In the genomic region with DNA sequence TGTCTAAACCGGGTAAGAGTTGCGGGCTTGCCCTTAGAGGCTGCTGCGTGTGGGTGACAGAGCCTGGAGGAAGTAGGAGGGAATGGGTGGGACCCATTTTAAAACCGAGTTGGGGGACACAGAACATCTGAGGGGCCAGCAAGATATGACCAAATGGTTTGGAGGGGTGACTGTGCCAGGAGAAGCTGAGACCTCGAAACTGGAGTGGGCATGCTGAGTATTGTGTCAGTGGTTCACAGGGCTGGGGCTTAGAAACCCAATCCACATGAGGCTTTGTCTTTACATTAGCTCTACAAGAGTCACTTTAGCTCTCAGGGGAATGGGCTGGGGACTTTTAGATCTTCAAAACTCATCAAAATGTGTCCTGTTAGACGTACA, we compare ENCODE assay signal across 7 mouse cellular contexts. TPM values are rescaled to one million over a fixed set of nuclear protein-coding genes. Genes with fewer than 3 reads are reported as not detected.
DNase-seq lines count a peak whose midpoint lies in the region; ATAC-seq and TF ChIP-seq lines count a peak whose summit lies in the region.

No protein-coding gene starts in this region.

- DNase-seq in lung, embryonic 14.5 days = no peak
- no peak for DNase-seq in lung, postnatal 10 days
- DNase-seq in thymus, postnatal 25 days = no peak
- no peak for DNase-seq in layer of hippocampus, postnatal 25 days (ENCODE audit: extremely low spot score in 1 of 2, low spot score in 1 of 2)

- 14% methylated on average over 6 of the region's 6 CpGs for WGBS in lung, embryonic 14.5 days
- WGBS in intestine, postnatal 0 days = 15% methylated on average over 6 of the region's 6 CpGs
- 19% methylated on average over 6 of the region's 6 CpGs for WGBS in neural tube, embryonic 15.5 days

- no peak for TF ChIP-seq CTCF in lung, embryonic 14.5 days (IDR thresholded peaks at IDR 0.05; ENCODE audit: low read depth)
- TF ChIP-seq CTCF in embryonic fibroblast, embryonic 13.5 days (IDR thresholded peaks at IDR 0.05; ENCODE audit: borderline replicate concordance, insufficient read depth, low read length) = no peak
- no peak for TF ChIP-seq CTCF in intestine, postnatal 0 days (IDR thresholded peaks at IDR 0.05; ENCODE audit: low read depth)

- no peak overlapping the region for H3K27ac ChIP-seq in lung, embryonic 14.5 days (ENCODE audit: low read depth)
- H3K27ac ChIP-seq in embryonic fibroblast, embryonic 13.5 days (ENCODE audit: insufficient read depth, low read length) = no peak overlapping the region
- peak overlapping the region; percentile 46 for H3K27ac ChIP-seq in intestine, postnatal 0 days (ENCODE audit: low read depth, low read length)
- H3K27ac ChIP-seq in neural tube, embryonic 15.5 days (replicated peaks) = peak overlapping the region; percentile 84

- H3K9me3 ChIP-seq in lung, embryonic 14.5 days (ENCODE audit: low read depth, low read length) = no peaks in the 10 kb centered on the region
- H3K9me3 ChIP-seq in intestine, postnatal 0 days (ENCODE audit: control insufficient read depth) = no peaks in the 10 kb centered on the region
- H3K9me3 ChIP-seq in neural tube, embryonic 15.5 days (replicated peaks) = no peaks in the 10 kb centered on the region

- ATAC-seq in lung, embryonic 14.5 days (ENCODE audit: insufficient read depth) = peak; percentile 53; the same call in 1 of the 2 replicates
- no peak; the same call in 1 of the 2 replicates for ATAC-seq in intestine, postnatal 0 days
- ATAC-seq in neural tube, embryonic 15.5 days (ENCODE audit: low FRiP score) = no peak; the same call in 1 of the 2 replicates

- no peaks in the 10 kb centered on the region for H3K4me1 ChIP-seq in lung, embryonic 14.5 days (ENCODE audit: insufficient read depth)
- H3K4me1 ChIP-seq in embryonic fibroblast, embryonic 13.5 days (ENCODE audit: control insufficient read depth, insufficient read depth, low read length) = no peaks in the 10 kb centered on the region
- no peaks in the 10 kb centered on the region for H3K4me1 ChIP-seq in intestine, postnatal 0 days (replicated peaks; ENCODE audit: control insufficient read depth, insufficient read depth, low read length)
- H3K4me1 ChIP-seq in neural tube, embryonic 15.5 days = peaks cover 16% of the 10 kb centered on the region

- peak overlapping the region; percentile 53 for H3K4me3 ChIP-seq in lung, embryonic 14.5 days (ENCODE audit: low read depth, low read length)
- H3K4me3 ChIP-seq in embryonic fibroblast, embryonic 13.5 days (ENCODE audit: insufficient read depth, low read length) = peak overlapping the region; percentile 93
- peak overlapping the region; percentile 55 for H3K4me3 ChIP-seq in intestine, postnatal 0 days (ENCODE audit: low read depth, low read length)
- peak overlapping the region; percentile 55 for H3K4me3 ChIP-seq in neural tube, embryonic 15.5 days (replicated peaks)

- TF ChIP-seq POLR2A in embryonic fibroblast, embryonic 13.5 days (IDR thresholded peaks at IDR 0.05; ENCODE audit: low read depth, low read length) = no peak

- H3K4me2 ChIP-seq in lung, embryonic 14.5 days = peak overlapping the region; percentile 60
- peak overlapping the region; percentile 68 for H3K4me2 ChIP-seq in intestine, postnatal 0 days (replicated peaks; ENCODE audit: low read depth)
- peak overlapping the region; percentile 60 for H3K4me2 ChIP-seq in neural tube, embryonic 15.5 days

- peaks cover 7% of the 10 kb centered on the region; the same call in 1 of the 2 replicates for H3K36me3 ChIP-seq in lung, embryonic 14.5 days (ENCODE audit: insufficient read depth)
- H3K36me3 ChIP-seq in intestine, postnatal 0 days (ENCODE audit: control insufficient read depth, insufficient read depth) = no peaks in the 10 kb centered on the region
- no peaks in the 10 kb centered on the region for H3K36me3 ChIP-seq in neural tube, embryonic 15.5 days

- H3K9ac ChIP-seq in lung, embryonic 14.5 days = peak overlapping the region; percentile 41
- 0 out of 2 replicates have a peak overlapping the region, but pooled peaks have one; percentile 46 for H3K9ac ChIP-seq in intestine, postnatal 0 days (ENCODE audit: low read depth, low read length)
- peak overlapping the region; percentile 50 for H3K9ac ChIP-seq in neural tube, embryonic 15.5 days (replicated peaks)

- H3K27me3 ChIP-seq in lung, embryonic 14.5 days (ENCODE audit: insufficient read depth, low read length) = no peaks in the 10 kb centered on the region
- H3K27me3 ChIP-seq in intestine, postnatal 0 days (replicated peaks; ENCODE audit: control insufficient read depth, insufficient read depth, low read length) = no peaks in the 10 kb centered on the region
- H3K27me3 ChIP-seq in neural tube, embryonic 15.5 days (replicated peaks) = no peaks in the 10 kb centered on the region

RNA-seq across cellular contexts. Expression of a gene that starts 0.3 kb away (rescaled TPM):
- 22.5 and 23.3 TPM in 2 replicates for polyA plus RNA-seq in lung, embryonic 14.5 days (2014; fragmentation: Nextera tagmentation; extraction: Ambion mirVana)
- polyA plus RNA-seq in embryonic fibroblast, embryonic 13.5 days (2011; ENCODE audit: insufficient read length, low read depth, missing spikeins) = 36.8 and 43.6 TPM in 2 replicates
- 23.5 and 26.4 TPM in 2 replicates for polyA plus RNA-seq in intestine, postnatal 0 days (2015; fragmentation: Nextera tagmentation; extraction: Ambion mirVana)
- 45.3 and 50.8 TPM in 2 replicates for polyA plus RNA-seq in neural tube, embryonic 15.5 days (2015; fragmentation: Nextera tagmentation; extraction: Ambion mirVana)
- 10 to 100 TPM; 23.6 to 27.6 TPM for total RNA-seq in layer of hippocampus, postnatal 25 days (2021)

RNA-seq across cellular contexts. Expression of a gene that starts 0.5 kb away (rescaled TPM):
- polyA plus RNA-seq in lung, embryonic 14.5 days (2014; fragmentation: Nextera tagmentation; extraction: Ambion mirVana) = 83.1 and 86.4 TPM in 2 replicates
- 30.5 and 32.0 TPM in 2 replicates for polyA plus RNA-seq in embryonic fibroblast, embryonic 13.5 days (2011; ENCODE audit: insufficient read length, low read depth, missing spikeins)
- polyA plus RNA-seq in intestine, postnatal 0 days (2015; fragmentation: Nextera tagmentation; extraction: Ambion mirVana) = 35.9 and 39.2 TPM in 2 replicates
- 62.8 and 65.6 TPM in 2 replicates for polyA plus RNA-seq in neural tube, embryonic 15.5 days (2015; fragmentation: Nextera tagmentation; extraction: Ambion mirVana)
- total RNA-seq in layer of hippocampus, postnatal 25 days (2021) = 10 to 100 TPM; 49.8 to 55.4 TPM

Comparison
In these comparisons a context has a peak if more than half of its experiments do, and no peak if none do; other contexts are left out.
1. H3K27ac ChIP-seq: peak in intestine, postnatal 0 days (single experiment) and neural tube, embryonic 15.5 days (single experiment); none in lung, embryonic 14.5 days (single experiment) and embryonic fibroblast, embryonic 13.5 days (single experiment).
2. Peak in every context shown above with its lines, with median percentiles within 50 percentile points of each other: H3K4me2 ChIP-seq, H3K4me3 ChIP-seq and H3K9ac ChIP-seq.